Mouse (Mus musculus): ENCODE measurements around the gene Dync1li1.
A peak's percentile ranks its signal among the peaks of the same experiment; 100 is the strongest.

The Dync1li1 gene

DNA sequence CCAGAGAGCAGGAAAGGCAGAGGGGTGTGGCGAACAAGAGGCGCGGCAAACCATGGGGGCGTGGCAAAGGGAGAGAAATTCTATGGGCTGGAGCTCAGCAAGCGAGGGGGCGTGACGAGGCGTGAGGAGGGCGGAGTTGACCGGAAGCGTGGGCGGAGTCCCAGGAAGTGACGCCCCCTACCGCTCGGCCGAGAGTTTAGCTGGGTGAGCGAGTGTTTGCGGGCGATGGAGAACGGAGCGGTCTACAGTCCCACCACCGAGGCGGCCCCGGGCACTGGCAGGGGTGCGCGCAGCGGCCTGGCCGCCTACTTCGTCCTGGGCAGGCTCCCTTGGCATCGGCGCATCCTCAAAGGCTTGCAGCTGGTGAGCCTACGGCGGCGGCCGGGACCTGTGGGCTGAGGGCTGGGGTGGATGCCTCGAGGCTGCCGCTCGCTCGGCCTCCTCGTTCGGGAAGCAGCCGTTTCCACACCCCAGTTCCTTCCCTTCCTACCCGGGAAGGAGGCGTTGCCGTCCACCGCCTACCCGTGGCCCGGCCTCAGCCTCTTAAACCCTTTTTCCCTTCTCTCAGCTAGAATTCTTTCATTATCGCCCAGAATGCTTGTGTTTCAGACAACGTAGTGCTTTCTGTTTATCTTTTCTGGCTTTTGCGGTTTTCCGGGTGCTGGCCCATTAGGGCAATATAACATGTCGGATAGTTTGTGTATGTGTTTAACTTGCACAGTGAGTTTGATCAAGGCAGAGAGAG is 42.6 kb downstream of the Dync1li1 start, which contains the start of gene Cmtm6:
TSS of gene Cmtm6 (plus strand) at position 106 of the 745 bp plus-strand sequence.
- peak; percentile 93 for DNase-seq

GRCm38 (mm10) chr9:114731871-114732682 is 43.5 kb downstream of the Dync1li1 start:
- no peak for DNase-seq

DNA sequence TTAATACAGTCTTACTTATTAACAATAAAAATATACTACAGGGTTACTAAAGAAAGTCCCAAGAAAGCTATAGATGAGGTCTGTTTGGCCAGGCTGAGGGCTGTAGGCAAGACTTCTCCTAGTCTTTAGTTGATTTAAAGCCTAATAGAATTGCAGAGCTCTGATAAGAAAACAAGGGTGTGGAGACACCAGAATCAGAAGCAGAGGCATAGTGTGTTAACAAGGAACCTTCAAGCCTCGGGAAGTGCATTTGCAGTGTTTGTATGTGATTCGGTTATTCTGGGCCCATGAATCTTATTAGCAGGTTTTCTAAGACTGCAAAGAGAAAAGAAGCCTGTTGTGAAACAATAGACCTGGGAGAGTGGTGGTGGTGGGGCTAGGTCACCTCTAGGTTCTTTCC is 44.6 kb downstream of the Dync1li1 start:
- DNase-seq: no peak

DNA sequence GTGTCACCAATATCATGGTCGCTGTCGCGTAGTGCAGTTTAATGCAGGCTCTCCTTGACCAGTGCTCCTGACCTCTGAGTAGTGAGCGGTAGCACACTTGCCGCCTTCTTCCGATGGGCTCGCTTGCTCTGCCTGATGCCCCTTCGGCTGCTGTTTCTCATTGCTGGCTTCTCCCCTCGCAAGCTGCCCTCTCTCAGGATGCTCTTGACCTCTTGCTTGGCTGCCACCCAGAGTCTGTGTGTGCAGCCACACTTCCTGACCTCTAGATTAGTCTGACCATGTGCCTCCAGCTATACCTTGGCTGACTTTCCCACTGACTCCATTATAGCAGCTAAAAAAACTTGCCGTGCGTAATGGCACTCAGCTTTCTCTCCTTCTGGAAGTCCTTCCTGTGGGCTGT is 47.9 kb downstream of the Dync1li1 start:
- no peak for DNase-seq

GRCm38 (mm10) chr9:114740336-114740735 is 51.7 kb downstream of the Dync1li1 start:
- no peak for DNase-seq

DNA sequence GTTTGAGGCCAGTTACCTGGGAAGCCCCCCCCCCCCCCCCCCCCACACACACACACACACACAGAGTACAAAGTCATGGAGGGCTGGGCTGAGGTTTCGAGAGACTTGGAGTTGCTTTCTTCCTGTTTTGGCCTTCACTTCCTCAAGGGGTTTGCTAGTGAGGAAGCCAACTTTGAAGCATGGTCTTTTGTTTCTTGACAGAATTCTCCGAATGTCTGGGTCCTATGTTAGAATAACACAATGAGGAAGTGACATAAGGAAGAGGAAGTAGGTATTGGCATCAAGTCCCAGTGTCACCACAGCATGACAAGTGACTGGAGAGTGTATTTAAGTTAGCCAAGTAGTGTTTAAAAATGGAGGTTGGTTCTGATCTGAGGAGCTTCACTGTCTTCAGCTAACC is 54.1 kb downstream of the Dync1li1 start:
- DNase-seq: no peak

DNA sequence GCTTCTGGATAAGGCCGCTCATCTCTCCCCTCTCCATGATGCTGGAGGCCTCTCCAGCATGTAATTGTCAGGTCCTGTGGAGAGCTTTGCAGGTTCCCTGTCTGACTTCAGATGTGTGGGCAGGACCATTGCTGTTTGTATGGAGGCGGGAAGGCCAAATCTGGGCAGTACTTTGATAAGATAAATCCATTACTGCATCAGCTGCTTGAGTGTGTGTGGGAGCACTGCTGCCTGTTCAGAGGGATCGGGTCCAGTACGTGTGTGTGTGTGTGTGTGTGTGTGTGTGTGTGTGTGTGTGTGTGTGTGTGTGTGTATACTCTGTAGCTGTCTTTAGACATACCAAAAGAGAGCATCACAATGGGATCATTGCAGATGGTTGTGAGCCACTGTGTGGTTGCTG is 56.6 kb downstream of the Dync1li1 start:
- DNase-seq: no peak

DNA sequence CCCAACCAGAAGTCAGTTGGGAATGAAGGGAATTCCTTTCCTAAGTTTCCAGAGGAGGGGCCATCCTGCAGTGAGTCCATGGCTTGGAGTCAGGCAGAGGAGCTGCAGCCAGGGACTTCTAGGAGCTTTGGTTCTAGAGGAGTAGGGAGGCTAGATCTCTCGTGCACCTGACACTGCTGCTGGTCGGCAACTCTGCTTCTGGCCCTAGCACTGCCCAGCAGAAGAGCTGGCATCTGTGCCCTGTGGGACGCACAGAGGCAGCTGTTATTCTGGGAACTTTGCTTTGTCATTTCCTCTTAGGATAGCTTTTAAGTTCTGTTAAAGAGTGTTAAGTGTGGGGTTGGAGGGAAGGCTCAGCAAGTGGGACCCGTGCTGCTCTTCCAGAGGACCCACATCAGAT is 57.1 kb downstream of the Dync1li1 start:
- DNase-seq: no peak

DNA sequence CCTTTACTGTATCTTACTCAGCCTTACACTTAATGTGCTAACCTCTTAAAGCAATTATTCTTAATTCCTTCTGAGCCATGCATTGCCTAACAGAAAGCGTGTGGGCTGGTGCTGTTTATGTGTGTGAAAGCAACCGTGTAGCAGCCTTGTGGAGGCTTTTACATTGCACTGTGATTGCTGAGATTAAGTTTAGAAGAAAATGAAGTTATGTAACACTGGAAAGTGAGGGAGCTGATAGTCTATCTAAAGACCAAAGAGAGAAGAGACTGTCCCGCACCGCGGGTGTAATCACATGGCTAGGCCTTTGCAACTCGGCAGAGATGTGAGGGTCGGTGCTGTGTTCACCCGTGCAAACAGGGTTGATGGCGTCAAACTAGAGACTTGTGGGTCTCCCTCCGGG is 58.4 kb downstream of the Dync1li1 start:
- DNase-seq: no peak

GRCm38 (mm10) chr9:114747466-114747865 is 58.9 kb downstream of the Dync1li1 start:
- no peak for DNase-seq

DNA sequence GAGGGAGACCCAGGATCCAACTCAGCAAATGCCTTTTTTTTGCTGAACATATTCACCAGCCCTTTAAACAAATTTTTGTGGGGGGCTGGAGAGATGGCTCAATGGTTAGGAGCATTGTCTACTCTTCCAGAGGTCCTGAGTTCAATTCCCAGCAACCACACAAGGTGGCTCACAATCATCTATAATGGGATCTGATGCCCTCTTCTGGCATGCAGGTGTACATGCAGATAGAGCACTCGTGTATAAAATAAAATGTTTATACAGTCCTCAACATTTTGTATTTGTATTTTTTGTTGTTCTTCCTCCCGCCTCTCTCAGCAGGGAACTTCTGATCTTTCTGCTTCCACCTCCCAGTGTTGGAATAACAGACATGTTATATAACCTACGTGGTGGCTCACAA is 63.0 kb downstream of the Dync1li1 start:
- DNase-seq: no peak

- DNase-seq: no peak
Observed at GRCm38 (mm10) chr9:114752311-114752710, 63.7 kb downstream of the Dync1li1 start.

GRCm38 (mm10) chr9:114752863-114753484 is 64.4 kb downstream of the Dync1li1 start:
- peak; percentile 91 for DNase-seq

DNA sequence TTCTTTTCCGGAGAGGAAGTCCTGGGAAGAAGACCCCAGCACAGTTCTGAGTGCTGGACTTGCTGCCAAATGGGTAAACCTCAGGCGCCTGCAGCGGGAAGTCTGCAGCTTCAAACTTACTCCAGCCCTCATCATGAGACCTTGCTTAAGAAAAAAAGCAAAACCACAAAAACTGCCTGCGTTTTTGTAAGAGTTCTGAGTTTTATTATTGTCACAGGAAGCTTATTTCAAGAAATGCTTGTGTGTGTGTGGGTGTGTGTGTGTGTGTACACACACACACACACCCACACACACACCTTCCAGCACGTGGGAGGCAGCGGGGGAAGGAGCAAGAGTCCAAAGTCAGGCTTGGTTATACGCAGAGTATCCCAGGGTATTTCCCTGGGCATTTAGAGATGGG is 69.7 kb downstream of the Dync1li1 start:
- no peak for DNase-seq

GRCm38 (mm10) chr9:114758801-114759200 is 70.2 kb downstream of the Dync1li1 start:
- no peak for DNase-seq

DNA sequence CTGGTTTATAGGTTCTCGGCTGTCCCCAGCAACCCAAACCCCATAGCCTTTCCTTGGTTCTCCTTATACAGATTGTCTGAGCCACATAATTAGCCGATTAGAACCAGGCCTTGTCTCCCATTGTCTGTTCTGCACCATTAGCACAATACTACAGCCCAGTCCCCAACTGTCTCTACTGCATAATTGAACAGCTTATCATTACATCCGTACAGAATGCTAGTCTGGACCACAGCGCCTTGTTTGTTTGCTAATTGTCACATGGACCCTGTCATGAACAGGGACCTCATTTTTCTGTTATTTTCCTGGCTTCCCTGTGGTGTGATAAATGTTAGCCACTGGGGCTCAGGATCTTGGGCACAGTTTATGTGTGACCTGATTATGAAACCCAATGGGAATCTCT is 71.3 kb downstream of the Dync1li1 start:
- no peak for DNase-seq

DNA sequence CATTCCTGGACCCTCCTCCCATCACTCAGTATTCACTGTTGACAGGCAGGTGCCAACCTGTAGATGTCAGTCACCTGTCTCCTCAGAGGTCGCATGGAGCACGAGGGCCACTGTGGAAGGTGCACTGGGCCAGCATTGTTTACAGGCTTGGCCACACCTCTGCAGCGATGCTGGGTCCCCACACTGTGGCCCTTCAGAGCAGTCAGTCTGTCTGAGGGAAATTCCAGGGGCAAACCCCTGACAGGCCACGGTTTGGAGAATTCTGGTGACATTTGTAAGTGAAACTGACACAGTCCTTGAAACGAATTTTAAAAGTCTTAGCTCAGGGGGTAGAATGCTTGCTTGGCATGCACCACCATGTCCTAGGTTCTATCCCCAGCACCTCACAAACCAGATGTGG is 71.8 kb downstream of the Dync1li1 start:
- no peak for DNase-seq

DNA sequence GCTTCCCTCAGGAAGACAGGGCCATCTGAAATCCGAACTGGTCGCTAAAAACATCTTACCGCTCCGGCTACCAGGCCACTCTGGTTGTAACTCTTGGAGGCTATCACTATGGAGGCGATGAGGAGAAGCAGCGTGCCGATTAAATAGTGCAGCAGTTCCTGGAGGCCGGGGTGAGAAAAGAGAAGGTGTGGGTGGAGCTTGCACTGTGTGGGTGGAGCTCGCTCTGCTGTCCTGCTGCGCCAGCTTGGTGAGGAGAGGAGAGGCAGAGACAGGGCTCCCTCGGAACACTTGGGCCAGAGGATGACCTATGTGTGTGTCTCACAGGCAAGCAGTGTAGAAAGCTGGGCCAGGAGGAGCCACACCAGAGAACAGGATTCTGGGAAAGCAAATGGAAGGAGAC is 73.3 kb downstream of the Dync1li1 start:
- no peak for DNase-seq

GRCm38 (mm10) chr9:114763341-114763740 is 74.8 kb downstream of the Dync1li1 start:
- no peak for DNase-seq

DNA sequence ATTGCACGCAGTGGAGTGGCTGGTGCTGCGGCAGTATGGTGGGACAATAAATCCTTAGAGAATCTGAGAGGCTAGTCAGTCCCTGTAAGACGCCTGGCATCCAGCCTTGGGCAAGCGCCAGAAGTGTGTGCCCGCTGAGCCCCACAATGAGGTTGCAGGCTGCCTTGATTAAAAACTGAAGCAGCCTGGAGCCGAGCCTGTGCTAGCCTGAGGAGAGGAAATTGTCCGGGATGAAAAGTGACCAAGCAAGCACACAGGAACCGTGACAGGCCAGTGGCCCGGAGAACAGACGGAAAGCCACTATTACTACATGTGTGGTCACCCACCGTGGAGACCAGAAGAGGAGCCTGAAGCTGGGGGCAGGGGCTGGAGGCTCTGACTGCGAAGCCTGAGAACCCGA is 78.4 kb downstream of the Dync1li1 start:
- DNase-seq: peak; percentile 59

- no peak for DNase-seq
Observed at GRCm38 (mm10) chr9:114767507-114767906, 78.9 kb downstream of the Dync1li1 start.

GRCm38 (mm10) chr9:114768066-114768465 is 79.5 kb downstream of the Dync1li1 start:
- DNase-seq: no peak

- no peak for DNase-seq
Observed at GRCm38 (mm10) chr9:114770224-114770623, 81.6 kb downstream of the Dync1li1 start.

GRCm38 (mm10) chr9:114771565-114771964 is 83.0 kb downstream of the Dync1li1 start:
- no peak for DNase-seq
